Mouse (Mus musculus) kidney, embryonic 16.5 days (tissue): ENCODE measurements at regions not wholly inside any gene's neighbourhood (a gene's known extent, or its start where the extent isn't known, plus 50 kb on each side); places are given as distances from the start of the nearest gene placed in this dataset.

Experiments used
- ATAC-seq: fragments of 200-750 bp; cut with Nextera tagmentation; 2 replicates; pipeline ENCODE4 v1.8.0; 2017; ENCODE audit warnings: moderate TSS enrichment; ENCODE audit not compliant: low FRiP score, low TSS enrichment
- H3K27ac ChIP-seq: fragments of 300-500 bp; sonication (generic); 2 replicates; pipeline ENCODE4 v1.5.1; 2014; ENCODE audit warnings: low read length
- H3K27me3 ChIP-seq: fragments of 300-500 bp; sonication (generic); 2 replicates; pipeline ENCODE4 v1.6.1; 2014; ENCODE audit warnings: low read length, control low read depth, mixed read lengths; ENCODE audit not compliant: insufficient read depth
- H3K36me3 ChIP-seq: fragments of 300-500 bp; sonication (generic); 2 replicates; pipeline ENCODE4 v1.6.1; 2014; ENCODE audit warnings: low read length, control low read depth, mixed read lengths; ENCODE audit not compliant: insufficient read depth
- H3K4me1 ChIP-seq: fragments of 300-500 bp; sonication (generic); 2 replicates; pipeline ENCODE4 v1.6.1; 2014; ENCODE audit warnings: low read length, control low read depth, mixed read lengths; ENCODE audit not compliant: insufficient read depth
- H3K4me2 ChIP-seq: fragments of 300-500 bp; sonication (generic); replicated peaks from 2 replicates; pipeline ENCODE4 v1.6.1; 2014; ENCODE audit warnings: low read depth, low read length
- H3K4me3 ChIP-seq: fragments of 300-500 bp; sonication (generic); 2 replicates; pipeline ENCODE4 v1.5.1; 2014; ENCODE audit warnings: mild to moderate bottlenecking, low read length
- H3K9ac ChIP-seq: fragments of 300-500 bp; sonication (generic); replicated peaks from 2 replicates; pipeline ENCODE4 v1.6.1; 2014; ENCODE audit warnings: low read length
- H3K9me3 ChIP-seq: fragments of 300-500 bp; sonication (generic); 2 replicates; pipeline ENCODE4 v1.6.1; 2016; ENCODE audit warnings: low read length, control low read depth
- WGBS: fragments of 180-500 bp; shearing (Covaris S2); extraction: QIAGEN DNeasy Blood & Tissue Kit; methylation state at CpG from one replicate; pipeline ENCODE4 v1.1.7; 2014; 5-methylcytosine and 5-hydroxymethylcytosine counted together

DNA sequence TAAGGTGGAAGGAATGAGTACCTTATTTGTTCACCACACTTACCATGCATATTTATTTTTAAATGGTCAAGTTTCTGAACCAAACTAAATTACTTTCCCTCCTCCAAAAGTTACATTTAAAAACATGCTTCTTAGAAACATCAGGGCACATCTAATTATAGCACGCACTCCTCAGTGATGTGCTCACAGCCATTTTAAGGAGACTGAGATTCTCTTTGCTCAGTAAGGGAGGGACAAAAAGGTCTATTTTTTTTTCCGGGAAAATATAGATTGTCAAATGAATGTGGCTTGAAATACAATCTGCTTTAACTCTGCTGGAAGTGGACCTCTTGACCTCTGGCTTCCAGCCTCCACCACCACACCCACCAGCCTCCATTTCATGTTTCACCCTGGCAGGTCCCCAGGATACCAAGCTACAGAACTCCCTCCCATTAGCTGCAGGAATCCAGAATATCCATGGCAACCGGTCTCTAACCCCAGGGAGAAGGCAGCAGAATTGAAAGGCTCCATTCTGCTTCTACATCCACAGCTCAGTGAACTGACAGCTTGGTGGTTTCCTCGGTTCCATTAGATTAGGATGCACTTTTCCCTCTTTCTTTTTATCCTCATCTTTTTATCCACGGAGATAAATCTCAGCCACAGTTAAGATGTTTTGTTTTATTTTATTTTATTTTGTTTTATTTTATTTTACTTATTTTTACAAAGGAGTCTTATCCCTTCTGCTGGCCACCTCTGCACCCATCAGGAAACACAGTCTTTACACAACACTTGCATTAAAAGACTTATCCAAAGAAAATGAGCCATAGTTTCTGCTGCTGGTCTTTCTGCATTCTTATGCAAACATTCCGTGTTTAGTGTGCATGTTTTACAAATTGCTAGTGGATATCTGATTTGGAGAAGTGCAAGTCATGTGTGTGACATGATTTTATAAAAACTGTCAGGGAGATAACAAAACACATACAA, 152.2 kb upstream of the Prr30 start:
- Histone ChIP-seq H3K27me3 (no peaks in the 10 kb centered on the region), H3K4me3 (no peak overlapping the region), H3K4me2 (no peak overlapping the region), H3K27ac (no peak overlapping the region), H3K36me3 (no peaks in the 10 kb centered on the region), H3K9ac (no peak overlapping the region), H3K4me1 (peaks cover 5% of the 10 kb centered on the region), H3K9me3 (no peaks in the 10 kb centered on the region)
- peak; percentile 77; the same call in 1 of the 2 replicates for ATAC-seq
- 32% methylated on average over 6 of the region's 6 CpGs for WGBS

GRCm38 (mm10) chr14:101340331-101340730, 140.2 kb upstream of the Prr30 start:
- no peak overlapping the region for H3K9ac ChIP-seq
- 94% methylated on average over 1 of the region's 1 CpGs for WGBS
- H3K4me1 ChIP-seq = no peaks in the 10 kb centered on the region
- no peak overlapping the region for H3K4me3 ChIP-seq
- no peak overlapping the region for H3K4me2 ChIP-seq
- H3K36me3 ChIP-seq = no peaks in the 10 kb centered on the region
- no peak for ATAC-seq
- no peaks in the 10 kb centered on the region for H3K9me3 ChIP-seq
- no peak overlapping the region for H3K27ac ChIP-seq
- no peaks in the 10 kb centered on the region for H3K27me3 ChIP-seq

DNA sequence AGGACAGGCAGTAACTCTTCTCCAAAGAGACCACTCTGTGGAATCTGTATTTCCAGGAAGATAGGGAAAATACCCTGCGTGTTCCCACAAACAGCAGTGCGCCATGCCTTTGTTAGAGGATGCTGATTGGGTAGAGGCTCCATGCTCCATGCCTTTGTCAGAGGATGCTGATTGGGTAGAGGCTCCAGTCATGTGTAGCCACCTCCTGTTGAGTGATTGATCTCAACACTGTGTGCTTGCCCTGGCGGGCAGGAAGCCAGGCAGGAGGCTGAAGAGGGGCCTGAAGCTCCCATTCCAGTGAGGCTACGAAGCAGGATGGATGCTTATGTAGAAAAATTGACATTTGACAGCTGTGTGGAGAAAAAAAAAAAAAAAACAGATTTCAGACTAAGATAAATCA, 131.9 kb upstream of the Prr30 start:
- Histone ChIP-seq H3K36me3 (no peaks in the 10 kb centered on the region), H3K27me3 (no peaks in the 10 kb centered on the region), H3K4me3 (no peak overlapping the region), H3K4me2 (no peak overlapping the region), H3K9me3 (no peaks in the 10 kb centered on the region), H3K4me1 (no peaks in the 10 kb centered on the region), H3K9ac (no peak overlapping the region), H3K27ac (no peak overlapping the region)
- 74% methylated on average over 4 of the region's 4 CpGs for WGBS
- no peak for ATAC-seq

DNA sequence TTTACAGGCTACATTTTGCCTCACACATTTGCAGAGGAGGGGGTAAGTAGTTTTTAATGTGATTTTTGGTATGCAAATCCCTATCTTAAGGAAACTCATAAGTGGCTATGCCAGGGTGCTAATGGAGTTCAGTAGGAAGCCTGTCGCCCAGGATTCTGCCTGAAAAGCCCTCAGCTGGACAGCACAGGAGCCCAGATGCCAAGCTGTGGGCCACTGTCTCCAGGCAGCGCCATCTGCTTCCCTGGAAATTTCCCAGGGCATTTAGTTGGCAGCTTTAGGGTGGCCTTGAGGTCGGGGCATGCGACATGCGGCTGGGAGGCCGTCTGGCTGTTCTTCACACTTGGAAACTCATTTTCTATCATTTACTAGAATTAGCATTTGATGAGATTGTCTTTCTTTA, 127.3 kb upstream of the Prr30 start:
- Histone ChIP-seq H3K9me3 (no peaks in the 10 kb centered on the region), H3K9ac (no peak overlapping the region), H3K4me2 (no peak overlapping the region), H3K4me1 (no peaks in the 10 kb centered on the region), H3K27ac (no peak overlapping the region), H3K27me3 (no peaks in the 10 kb centered on the region), H3K4me3 (no peak overlapping the region), H3K36me3 (no peaks in the 10 kb centered on the region)
- no peak for ATAC-seq
- 87% methylated on average over 6 of the region's 6 CpGs for WGBS

GRCm38 (mm10) chr14:101326477-101326941, 126.4 kb upstream of the Prr30 start:
- no peaks in the 10 kb centered on the region for H3K9me3 ChIP-seq
- no peaks in the 10 kb centered on the region for H3K36me3 ChIP-seq
- H3K4me3 ChIP-seq = no peak overlapping the region
- no peak for ATAC-seq
- no peaks in the 10 kb centered on the region for H3K4me1 ChIP-seq
- H3K9ac ChIP-seq = no peak overlapping the region
- no peak overlapping the region for H3K4me2 ChIP-seq
- H3K27me3 ChIP-seq = no peaks in the 10 kb centered on the region
- WGBS = 24% methylated on average over 12 of the region's 12 CpGs
- H3K27ac ChIP-seq = no peak overlapping the region

GRCm38 (mm10) chr14:101323361-101323760, 123.2 kb upstream of the Prr30 start:
- Histone ChIP-seq H3K27me3 (no peaks in the 10 kb centered on the region), H3K4me1 (no peaks in the 10 kb centered on the region), H3K9ac (no peak overlapping the region), H3K4me2 (no peak overlapping the region), H3K9me3 (no peaks in the 10 kb centered on the region), H3K27ac (no peak overlapping the region), H3K4me3 (no peak overlapping the region), H3K36me3 (no peaks in the 10 kb centered on the region)
- WGBS = 90% methylated on average over 6 of the region's 6 CpGs
- no peak for ATAC-seq

DNA sequence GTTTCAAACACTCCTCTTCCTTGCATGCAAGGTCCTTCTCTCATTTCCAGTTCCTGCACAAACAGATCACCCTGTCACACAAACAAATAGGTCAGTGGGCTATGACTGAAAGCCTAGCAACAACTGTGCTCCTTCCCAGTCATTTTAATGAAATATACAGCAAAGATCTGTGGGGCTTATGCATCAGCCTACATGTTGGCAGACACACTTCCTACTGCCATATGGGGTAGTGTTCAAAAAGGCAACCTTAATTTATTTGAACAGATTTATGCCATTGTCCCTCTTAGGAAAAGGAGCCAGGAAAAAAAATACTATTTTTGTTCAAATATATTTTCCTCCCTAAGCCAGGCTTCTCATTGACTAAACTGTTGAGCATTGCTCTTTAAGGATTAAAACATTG, 107.8 kb upstream of the Prr30 start:
- no peaks in the 10 kb centered on the region for H3K9me3 ChIP-seq
- no peak overlapping the region for H3K27ac ChIP-seq
- H3K4me3 ChIP-seq = no peak overlapping the region
- no peak for ATAC-seq
- no peaks in the 10 kb centered on the region for H3K36me3 ChIP-seq
- H3K27me3 ChIP-seq = no peaks in the 10 kb centered on the region
- no peak overlapping the region for H3K4me2 ChIP-seq
- no peaks in the 10 kb centered on the region for H3K4me1 ChIP-seq
- no peak overlapping the region for H3K9ac ChIP-seq

DNA sequence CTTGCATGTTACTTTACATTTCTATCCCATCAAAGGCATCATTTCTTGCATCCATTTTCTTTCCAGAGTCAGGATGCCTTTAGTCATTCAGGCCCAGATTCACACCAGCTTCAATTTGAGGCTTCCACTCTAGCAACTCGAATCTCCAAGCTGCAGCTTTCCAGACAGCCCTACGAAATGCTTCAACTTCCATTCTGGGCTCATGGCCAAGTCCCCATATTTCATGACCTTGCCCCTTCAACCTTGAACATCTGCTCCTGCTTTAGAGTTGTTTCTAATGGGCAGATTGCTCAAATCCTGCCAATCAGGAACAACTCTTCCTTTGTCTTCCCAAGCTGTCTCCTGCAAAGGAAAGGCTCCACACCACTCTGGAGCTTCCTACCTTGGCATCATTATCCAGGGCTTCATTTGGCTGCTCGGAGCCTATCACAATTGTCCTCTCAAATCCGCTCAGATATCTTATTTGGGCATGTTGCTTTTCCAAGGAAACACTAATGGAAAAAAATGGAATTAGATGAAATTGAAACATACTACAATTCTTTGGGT, 104.4 kb upstream of the Prr30 start:
- Histone ChIP-seq H3K4me3 (no peak overlapping the region), H3K27me3 (no peaks in the 10 kb centered on the region), H3K9ac (no peak overlapping the region), H3K9me3 (no peaks in the 10 kb centered on the region), H3K27ac (peak overlapping the region; percentile 3; the same call in 1 of the 2 replicates), H3K4me2 (no peak overlapping the region), H3K4me1 (no peaks in the 10 kb centered on the region), H3K36me3 (no peaks in the 10 kb centered on the region)
- WGBS = 58% methylated on average over 4 of the region's 4 CpGs
- peak; percentile 73; the same call in 1 of the 2 replicates for ATAC-seq

DNA sequence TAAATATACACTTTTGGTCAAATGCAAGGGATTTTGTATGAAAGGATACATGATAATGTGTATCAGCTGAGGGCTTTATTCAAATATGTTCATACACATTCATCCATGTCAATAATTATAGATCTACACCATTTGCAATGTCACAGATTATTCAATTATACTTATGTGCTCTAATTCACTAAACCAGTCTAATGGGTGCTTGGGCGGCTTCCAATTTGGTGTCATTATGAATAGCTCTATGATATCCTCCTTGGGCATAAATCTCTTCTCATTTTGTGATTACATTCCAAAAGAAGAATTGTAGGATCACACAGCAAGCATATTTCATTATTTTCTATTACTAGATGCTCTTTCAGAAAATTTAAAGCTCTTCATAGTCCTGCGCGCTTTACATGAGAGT, 97.7 kb upstream of the Prr30 start:
- H3K4me1 ChIP-seq = no peaks in the 10 kb centered on the region
- H3K27ac ChIP-seq = no peak overlapping the region
- WGBS = 84% methylated on average over 3 of the region's 3 CpGs
- no peak for ATAC-seq
- H3K9ac ChIP-seq = no peak overlapping the region
- H3K4me3 ChIP-seq = no peak overlapping the region
- H3K9me3 ChIP-seq = no peaks in the 10 kb centered on the region
- no peaks in the 10 kb centered on the region for H3K27me3 ChIP-seq
- H3K36me3 ChIP-seq = no peaks in the 10 kb centered on the region
- H3K4me2 ChIP-seq = no peak overlapping the region

- Histone ChIP-seq H3K9ac (no peak overlapping the region), H3K27ac (no peak overlapping the region), H3K27me3 (no peaks in the 10 kb centered on the region), H3K4me1 (no peaks in the 10 kb centered on the region), H3K4me3 (no peak overlapping the region), H3K4me2 (no peak overlapping the region), H3K36me3 (no peaks in the 10 kb centered on the region), H3K9me3 (no peaks in the 10 kb centered on the region)
- peak; percentile 35; the same call in 1 of the 2 replicates for ATAC-seq
- 28% methylated on average over 7 of the region's 7 CpGs for WGBS
Measured at GRCm38 (mm10) chr14:101294693-101295092, 94.6 kb upstream of the Prr30 start.
